Mouse (Mus musculus): ENCODE data around the gene Rai14. TPM values are rescaled to one million over a fixed set of nuclear protein-coding genes. Genes with fewer than 3 reads are reported as not detected.

Gene Rai14
- total and polyA plus RNA-seq, 3 experiments = not detected

DNA sequence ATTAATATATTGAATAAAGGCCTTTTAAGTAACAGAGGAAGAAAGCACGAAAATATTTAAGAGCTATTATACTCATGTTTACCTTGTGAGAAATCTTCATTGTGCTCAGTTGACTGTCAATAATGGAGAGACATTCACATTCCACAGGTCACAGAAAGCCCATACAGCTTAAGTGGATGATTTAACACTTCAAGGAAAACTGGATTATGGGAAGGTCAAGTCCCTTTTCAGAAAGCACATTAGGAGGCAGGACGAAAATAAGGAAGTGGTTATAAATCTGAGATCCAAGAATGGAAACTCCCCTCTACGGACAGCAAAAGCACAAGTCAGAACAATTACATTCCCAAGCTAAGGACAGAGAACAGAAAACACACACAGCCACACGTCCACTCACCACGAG, 41.5 kb downstream of the Rai14 start:
- DNase-seq (ENCODE audit: low read depth, low spot score) = no peak
- Histone ChIP-seq H3K27ac (ENCODE audit: control insufficient read depth, low read depth, low read length) (no peak overlapping the region), H3K4me3 (ENCODE audit: control insufficient read depth in 1 of 2, insufficient read depth in 1 of 2, low read depth in 2 of 2, low read length in 2 of 2) (no peak overlapping the region), H3K36me3 (ENCODE audit: control insufficient read depth in 1 of 2, insufficient read depth in 2 of 2, low read length in 2 of 2) (no peaks in the 10 kb centered on the region), H3K79me2 (ENCODE audit: control insufficient read depth, insufficient read depth, low read length, poor library complexity) (no peaks in the 10 kb centered on the region), H3K27me3 (ENCODE audit: control insufficient read depth in 1 of 2, insufficient read depth in 2 of 2, low read length in 2 of 2) (no peaks in the 10 kb centered on the region), H3K4me1 (ENCODE audit: control insufficient read depth in 1 of 2, insufficient read depth in 2 of 2, low read length in 2 of 2) (no peaks in the 10 kb centered on the region), H3K9me3 (replicated peaks; ENCODE audit: insufficient read depth, low read length) (no peaks in the 10 kb centered on the region), H3K9ac (ENCODE audit: control insufficient read depth, low read depth, low read length, poor library complexity, severe bottlenecking) (no peak overlapping the region)
- no peak for TF ChIP-seq CHD2 (IDR thresholded peaks at IDR 0.05; ENCODE audit: low read length)
- TF ChIP-seq POLR2AphosphoS5 (IDR thresholded peaks at IDR 0.05; ENCODE audit: borderline replicate concordance, low read depth, low read length) = no peak
- no peak for TF ChIP-seq SIN3A (IDR thresholded peaks at IDR 0.05; ENCODE audit: low read length)
- TF ChIP-seq GABPA (IDR thresholded peaks at IDR 0.05; ENCODE audit: low read depth, low read length) = no peak
- no peak for TF ChIP-seq MAZ (IDR thresholded peaks at IDR 0.05; ENCODE audit: low read depth, low read length)
- TF ChIP-seq MAFK (IDR thresholded peaks at IDR 0.05; ENCODE audit: borderline replicate concordance, low read depth, low read length) = no peak
- TF ChIP-seq MYC (IDR thresholded peaks at IDR 0.05; ENCODE audit: low read depth, low read length) = no peak

DNA sequence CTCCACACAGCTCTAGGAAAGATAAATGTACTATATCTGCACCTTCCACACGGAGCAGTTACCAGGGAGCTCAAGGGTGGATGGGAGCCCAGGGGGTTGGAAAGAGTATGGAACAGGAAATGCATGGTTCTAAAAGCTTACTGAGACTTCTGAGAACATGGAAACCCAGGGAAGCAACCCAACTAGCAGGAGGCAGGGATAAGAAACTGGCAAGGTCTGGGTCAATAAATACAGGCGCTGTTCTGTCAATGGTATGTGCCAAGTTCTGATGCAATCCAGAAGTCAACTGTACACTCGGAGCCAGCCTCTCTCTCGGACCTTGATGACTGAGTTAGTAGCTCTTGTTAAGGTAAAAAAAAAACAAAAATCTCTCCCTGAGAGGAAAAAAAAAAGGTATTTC, 42.6 kb downstream of the Rai14 start:
- H3K79me2 ChIP-seq (ENCODE audit: control insufficient read depth, insufficient read depth, low read length, poor library complexity) = no peaks in the 10 kb centered on the region
- H3K9me3 ChIP-seq (replicated peaks; ENCODE audit: insufficient read depth, low read length) = no peaks in the 10 kb centered on the region
- no peak overlapping the region for H3K4me3 ChIP-seq (ENCODE audit: control insufficient read depth in 1 of 2, insufficient read depth in 1 of 2, low read depth in 2 of 2, low read length in 2 of 2)
- H3K36me3 ChIP-seq (ENCODE audit: control insufficient read depth in 1 of 2, insufficient read depth in 2 of 2, low read length in 2 of 2) = no peaks in the 10 kb centered on the region
- no peak overlapping the region for H3K27ac ChIP-seq (ENCODE audit: control insufficient read depth, low read depth, low read length)
- TF ChIP-seq ZNF384 (IDR thresholded peaks at IDR 0.05; ENCODE audit: low read depth, low read length) = no peak
- TF ChIP-seq USF2 (IDR thresholded peaks at IDR 0.05; ENCODE audit: borderline replicate concordance in 1 of 2, insufficient read depth in 1 of 2, low read depth in 1 of 2, low read length in 2 of 2) = no peak
- TF ChIP-seq CTCF (IDR thresholded peaks at IDR 0.05 in 2 of 3, conservative IDR thresholded peaks at IDR 0.05 in 1 of 3; ENCODE audit: control insufficient read depth in 1 of 3, insufficient read depth in 1 of 3, low read depth in 2 of 3, low read length in 3 of 3, poor library complexity in 1 of 3, severe bottlenecking in 1 of 3) = no peak
- TF ChIP-seq POLR2AphosphoS2 (IDR thresholded peaks at IDR 0.05; ENCODE audit: low read length) = no peak
- no peak for TF ChIP-seq ZC3H11A (IDR thresholded peaks at IDR 0.05; ENCODE audit: low read depth, low read length)
- no peak for TF ChIP-seq TCF12 (IDR thresholded peaks at IDR 0.05; ENCODE audit: low read depth, low read length)
- TF ChIP-seq MYC (IDR thresholded peaks at IDR 0.05; ENCODE audit: low read depth, low read length) = no peak
- no peak for TF ChIP-seq TAL1 (IDR thresholded peaks at IDR 0.05; ENCODE audit: low read length)
- TF ChIP-seq TBP (IDR thresholded peaks at IDR 0.05; ENCODE audit: low read depth, low read length) = no peak
- no peak for TF ChIP-seq CHD1 (IDR thresholded peaks at IDR 0.05; ENCODE audit: low read depth, low read length)
- no peak for TF ChIP-seq USF1 (IDR thresholded peaks at IDR 0.05; ENCODE audit: low read depth, low read length)
- TF ChIP-seq RAD21 (IDR thresholded peaks at IDR 0.05; ENCODE audit: low read depth, low read length) = no peak
- no peak for TF ChIP-seq POLR2AphosphoS5 (IDR thresholded peaks at IDR 0.05; ENCODE audit: borderline replicate concordance, low read depth, low read length)
- no peak for TF ChIP-seq MAZ (IDR thresholded peaks at IDR 0.05; ENCODE audit: low read depth, low read length)
- no peak for TF ChIP-seq BHLHE40 (IDR thresholded peaks at IDR 0.05; ENCODE audit: borderline replicate concordance, low read depth, low read length)
- H3K4me1 ChIP-seq (ENCODE audit: control insufficient read depth in 1 of 2, insufficient read depth in 2 of 2, low read length in 2 of 2) = no peaks in the 10 kb centered on the region
- H3K27me3 ChIP-seq (ENCODE audit: control insufficient read depth in 1 of 2, insufficient read depth in 2 of 2, low read length in 2 of 2) = no peaks in the 10 kb centered on the region
- no peak for DNase-seq (ENCODE audit: low read depth, low spot score)
- H3K9ac ChIP-seq (ENCODE audit: control insufficient read depth, low read depth, low read length, poor library complexity, severe bottlenecking) = no peak overlapping the region

Data from MEL (cell line).